Mouse (Mus musculus) cerebellum, adult (tissue): Measurements from ENCODE around the gene Gm10197.
"Not testable (repeated sequence)": the region's sequence is repeated elsewhere in the genome, so short reads cannot be mapped to it uniquely, and the experiment has no call there.

Source experiments
- ATAC-seq: cut with Nextera tagmentation; 2 replicates; pipeline ENCODE4 v1.9.2; 2017; ENCODE audit warnings: mild to moderate bottlenecking, moderate library complexity, mixed read lengths; ENCODE audit not compliant: insufficient number of reproducible peaks, low FRiP score, low TSS enrichment

Gene Gm10197

GRCm38 (mm10) chr19:53371666-53372065, at the start of gene Gm10197:
Gene Gm10197 (minus strand): TSS chr19:53371766.
- ATAC-seq, result no peak

- peak; percentile 78; the same call in 1 of the 2 replicates for ATAC-seq
Measured at GRCm38 (mm10) chr19:53420924-53421582, 49.5 kb upstream of the Gm10197 start.

GRCm38 (mm10) chr19:53419834-53420233, 48.3 kb upstream of the Gm10197 start:
- no peak for ATAC-seq

GRCm38 (mm10) chr19:53415198-53415597, 43.6 kb upstream of the Gm10197 start:
- ATAC-seq, result no peak

- no peak for ATAC-seq
Measured at GRCm38 (mm10) chr19:53414650-53415049, 43.1 kb upstream of the Gm10197 start.

- no peak for ATAC-seq
Measured at GRCm38 (mm10) chr19:53413617-53414380, 42.2 kb upstream of the Gm10197 start.

- ATAC-seq, result no peak
Measured at GRCm38 (mm10) chr19:53412149-53412848, 40.7 kb upstream of the Gm10197 start.

GRCm38 (mm10) chr19:53409663-53410307, 38.2 kb upstream of the Gm10197 start:
- ATAC-seq, result no peak

GRCm38 (mm10) chr19:53408398-53408797, 36.8 kb upstream of the Gm10197 start:
- no peak for ATAC-seq

- no peak for ATAC-seq
Measured at GRCm38 (mm10) chr19:53407350-53407749, 35.8 kb upstream of the Gm10197 start.

GRCm38 (mm10) chr19:53405810-53406209, 34.2 kb upstream of the Gm10197 start:
- no peak for ATAC-seq

- ATAC-seq, result peak; percentile 60; the same call in 1 of the 2 replicates
Measured at GRCm38 (mm10) chr19:53404837-53405356, 33.3 kb upstream of the Gm10197 start.

- peak; percentile 61; the same call in 1 of the 2 replicates for ATAC-seq
Measured at GRCm38 (mm10) chr19:53404219-53404836, 32.8 kb upstream of the Gm10197 start.

GRCm38 (mm10) chr19:53402741-53403432, 31.3 kb upstream of the Gm10197 start:
- ATAC-seq, result no peak

- no peak for ATAC-seq
Measured at GRCm38 (mm10) chr19:53400332-53401110, 29.0 kb upstream of the Gm10197 start.

GRCm38 (mm10) chr19:53399213-53399612, 27.6 kb upstream of the Gm10197 start:
- no peak for ATAC-seq

GRCm38 (mm10) chr19:53397451-53398233, 26.1 kb upstream of the Gm10197 start:
- no peak for ATAC-seq

GRCm38 (mm10) chr19:53395805-53396204, 24.2 kb upstream of the Gm10197 start:
- not testable (repeated sequence) for ATAC-seq
